Mouse (Mus musculus): Measurements from ENCODE around the gene Tmem179. TPM values are rescaled to one million over a fixed set of nuclear protein-coding genes. Genes with fewer than 3 reads are reported as not detected.

The Tmem179 gene
- polyA plus RNA-seq, 1 experiment, result 0.62 TPM

DNA sequence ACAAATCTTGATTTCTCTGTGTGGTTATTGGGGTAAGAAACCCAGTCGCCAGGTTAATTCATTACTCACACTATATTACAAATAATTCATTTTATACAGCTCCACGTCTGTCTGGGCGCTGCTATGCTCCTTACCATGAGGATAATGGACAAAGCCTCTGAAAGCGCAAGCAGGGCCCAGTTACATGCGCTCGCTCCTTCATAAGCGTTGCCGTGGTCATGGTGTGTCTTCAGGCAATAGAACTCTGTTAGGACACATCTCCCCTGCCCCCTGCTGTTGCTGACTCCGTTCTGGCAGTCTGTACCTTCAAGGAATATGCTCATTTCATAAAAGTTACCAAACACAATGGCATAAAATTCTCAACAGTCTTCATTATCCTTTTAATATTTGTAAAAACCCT lies 64.7 kb downstream of the Tmem179 start:
- no peaks in the 10 kb centered on the region for H3K4me1 ChIP-seq (ENCODE audit: control insufficient read depth, insufficient read depth, low read length)
- H3K27ac ChIP-seq (ENCODE audit: control insufficient read depth, insufficient read depth, low read depth, low read length, poor library complexity), result no peak overlapping the region
- H3K4me3 ChIP-seq (replicated peaks; ENCODE audit: control insufficient read depth, low read depth, low read length), result no peak overlapping the region
- TF ChIP-seq POLR2A (IDR thresholded peaks at IDR 0.05; ENCODE audit: borderline replicate concordance, control insufficient read depth, low read depth, low read length) (no peak), CTCF (IDR thresholded peaks at IDR 0.05; ENCODE audit: control insufficient read depth, insufficient read depth, low read length) (no peak)
- WGBS, result 88% methylated on average over 9 of the region's 9 CpGs

DNA sequence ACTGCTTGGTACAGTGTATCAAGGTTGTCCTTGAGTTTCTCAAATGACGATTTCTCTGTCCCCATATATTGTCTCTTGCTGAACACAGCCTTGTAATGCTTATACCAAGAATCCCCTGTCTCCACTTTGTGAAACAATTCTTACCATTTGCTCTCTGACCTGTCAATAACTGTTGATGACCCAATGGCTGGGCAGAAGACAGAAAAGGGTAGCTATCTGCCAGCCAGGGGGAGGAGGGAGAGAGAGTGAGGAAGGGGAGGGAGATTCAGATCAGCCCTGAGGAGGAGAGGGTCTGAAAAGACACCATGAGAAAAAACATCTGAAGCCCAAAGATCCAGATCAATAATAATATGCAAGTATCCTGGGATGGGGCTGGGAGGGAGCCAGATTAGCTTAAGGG lies 65.2 kb downstream of the Tmem179 start:
- TF ChIP-seq POLR2A (IDR thresholded peaks at IDR 0.05; ENCODE audit: borderline replicate concordance, control insufficient read depth, low read depth, low read length) (no peak), CTCF (IDR thresholded peaks at IDR 0.05; ENCODE audit: control insufficient read depth, insufficient read depth, low read length) (no peak)
- WGBS, result 71% methylated on average over 1 of the region's 1 CpGs
- Histone ChIP-seq H3K27ac (ENCODE audit: control insufficient read depth, insufficient read depth, low read depth, low read length, poor library complexity) (no peak overlapping the region), H3K4me1 (ENCODE audit: control insufficient read depth, insufficient read depth, low read length) (no peaks in the 10 kb centered on the region), H3K4me3 (replicated peaks; ENCODE audit: control insufficient read depth, low read depth, low read length) (no peak overlapping the region)

DNA sequence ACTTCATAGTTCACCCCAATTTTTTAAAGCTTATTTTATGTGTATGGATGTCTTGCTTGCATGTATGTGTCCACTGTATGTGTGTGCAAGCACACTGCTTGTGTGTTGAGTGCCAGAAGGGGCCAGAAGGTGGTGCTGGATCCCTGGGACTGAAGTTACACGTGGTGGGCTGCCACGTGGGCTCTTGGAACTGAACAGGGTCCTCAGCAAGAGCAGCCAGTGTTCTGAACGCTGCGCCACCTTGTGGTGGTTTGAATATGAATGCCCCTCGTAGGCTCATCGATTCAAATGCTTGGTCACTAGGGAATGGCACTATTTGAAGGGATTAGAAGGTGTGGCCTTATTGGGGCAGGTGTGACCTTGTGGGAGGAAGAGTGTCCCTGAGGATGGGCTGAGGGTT lies 65.7 kb downstream of the Tmem179 start:
- H3K4me3 ChIP-seq (replicated peaks; ENCODE audit: control insufficient read depth, low read depth, low read length), result no peak overlapping the region
- H3K27ac ChIP-seq (ENCODE audit: control insufficient read depth, insufficient read depth, low read depth, low read length, poor library complexity), result no peak overlapping the region
- no peaks in the 10 kb centered on the region for H3K4me1 ChIP-seq (ENCODE audit: control insufficient read depth, insufficient read depth, low read length)
- TF ChIP-seq CTCF (IDR thresholded peaks at IDR 0.05; ENCODE audit: control insufficient read depth, insufficient read depth, low read length) (peak; percentile 39; the same call in 1 of the 2 replicates), POLR2A (IDR thresholded peaks at IDR 0.05; ENCODE audit: borderline replicate concordance, control insufficient read depth, low read depth, low read length) (no peak)
- 50% methylated on average over 6 of the region's 6 CpGs for WGBS

Other genes with a start within 250 kb of the Tmem179 start
- not detected in 2 replicates for gene A530016L24Rik, start 27.3 kb downstream of the Tmem179 start, polyA plus RNA-seq (2011; ENCODE audit: insufficient read depth, insufficient read length, low replicate concordance, missing spikeins)
- 40.0 and 82.8 TPM in 2 replicates for gene Inf2, start 72.0 kb upstream of the Tmem179 start, polyA plus RNA-seq (2011; ENCODE audit: insufficient read depth, insufficient read length, low replicate concordance, missing spikeins)
- 21.0 and 44.8 TPM in 2 replicates for gene Adssl1, start 103.3 kb upstream of the Tmem179 start, polyA plus RNA-seq (2011; ENCODE audit: insufficient read depth, insufficient read length, low replicate concordance, missing spikeins)
- 47.7 and 81.1 TPM in 2 replicates for gene Siva1, start 127.9 kb upstream of the Tmem179 start, polyA plus RNA-seq (2011; ENCODE audit: insufficient read depth, insufficient read length, low replicate concordance, missing spikeins)
- 39.8 and 56.1 TPM in 2 replicates for gene Akt1, start 158.1 kb upstream of the Tmem179 start, polyA plus RNA-seq (2011; ENCODE audit: insufficient read depth, insufficient read length, low replicate concordance, missing spikeins)
- gene Zbtb42, start 162.1 kb upstream of the Tmem179 start, polyA plus RNA-seq (2011; ENCODE audit: insufficient read depth, insufficient read length, low replicate concordance, missing spikeins), result 2.6 and 5.1 TPM in 2 replicates
- 0.29 and 5.8 TPM in 2 replicates for gene Cep170b, start 203.7 kb upstream of the Tmem179 start, polyA plus RNA-seq (2011; ENCODE audit: insufficient read depth, insufficient read length, low replicate concordance, missing spikeins)
- 62.4 and 128 TPM in 2 replicates for gene Pld4, start 243.9 kb upstream of the Tmem179 start, polyA plus RNA-seq (2011; ENCODE audit: insufficient read depth, insufficient read length, low replicate concordance, missing spikeins)